Mouse (Mus musculus): ENCODE data around the gene 4930539E08Rik. TPM values are rescaled to one million over a fixed set of nuclear protein-coding genes. Genes with fewer than 3 reads are reported as not detected.
A peak's percentile ranks its signal among the peaks of the same experiment; 100 is the strongest.

4930539E08Rik gene
- total RNA-seq, 2 experiments from 2014 or later: 0.12 TPM; not detected in 1

- no peak for DNase-seq
These were observed 14.2 kb upstream of the 4930539E08Rik start for GRCm38 (mm10) chr17:28929369-28929768.

GRCm38 (mm10) chr17:28928004-28928403, 12.9 kb upstream of the 4930539E08Rik start:
- no peak for DNase-seq

- DNase-seq: peak; percentile 68
These were observed 11.9 kb upstream of the 4930539E08Rik start for GRCm38 (mm10) chr17:28926866-28927635.

GRCm38 (mm10) chr17:28926380-28926779, 11.3 kb upstream of the 4930539E08Rik start:
- peak; percentile 88 for DNase-seq

GRCm38 (mm10) chr17:28924957-28925595, 10.0 kb upstream of the 4930539E08Rik start:
- DNase-seq: no peak

- no peak for DNase-seq
These were observed 7.0 kb upstream of the 4930539E08Rik start for GRCm38 (mm10) chr17:28922096-28922495.

GRCm38 (mm10) chr17:28921086-28921485, 6.0 kb upstream of the 4930539E08Rik start:
- DNase-seq: no peak

- DNase-seq: no peak
These were observed 1.4 kb upstream of the 4930539E08Rik start for GRCm38 (mm10) chr17:28916520-28916919.

- no peak for DNase-seq
These were observed 1.2 kb downstream of the 4930539E08Rik start for GRCm38 (mm10) chr17:28913940-28914339.

GRCm38 (mm10) chr17:28913200-28913599, 1.9 kb downstream of the 4930539E08Rik start:
- DNase-seq: peak; percentile 62

- peak; percentile 5 for DNase-seq
These were observed 5.0 kb downstream of the 4930539E08Rik start for GRCm38 (mm10) chr17:28910139-28910538.

GRCm38 (mm10) chr17:28909252-28909941, 5.7 kb downstream of the 4930539E08Rik start:
- DNase-seq: peak; percentile 74

GRCm38 (mm10) chr17:28907959-28908358, 7.2 kb downstream of the 4930539E08Rik start:
- peak; percentile 9 for DNase-seq

GRCm38 (mm10) chr17:28905377-28905916, 9.7 kb downstream of the 4930539E08Rik start:
- DNase-seq: peak; percentile 6

- peak; percentile 80 for DNase-seq
These were observed 10.4 kb downstream of the 4930539E08Rik start for GRCm38 (mm10) chr17:28904546-28905376.

GRCm38 (mm10) chr17:28901559-28901958, 13.6 kb downstream of the 4930539E08Rik start:
- peak; percentile 4 for DNase-seq

GRCm38 (mm10) chr17:28899427-28899826, 15.7 kb downstream of the 4930539E08Rik start:
- DNase-seq: no peak

- DNase-seq: no peak
These were observed 16.9 kb downstream of the 4930539E08Rik start for GRCm38 (mm10) chr17:28898249-28898648.

- no peak for DNase-seq
These were observed 17.3 kb downstream of the 4930539E08Rik start for GRCm38 (mm10) chr17:28897817-28898216.

- no peak for DNase-seq
These were observed 18.9 kb downstream of the 4930539E08Rik start for GRCm38 (mm10) chr17:28896095-28896780.

- no peak for DNase-seq
These were observed 19.8 kb downstream of the 4930539E08Rik start for GRCm38 (mm10) chr17:28895217-28895875.

Data from heart, postnatal 4 days (tissue).